Comparison of ENCODE assay signal across 8 mouse cellular contexts in genomic region chr6:48851820-48852491, GRCm38 (mm10). TPM values are rescaled to one million over a fixed set of nuclear protein-coding genes. Genes with fewer than 3 reads are reported as not detected.
DNase-seq lines count a peak whose midpoint lies in the region; TF ChIP-seq lines count a peak whose summit lies in the region.

No protein-coding gene starts in this region.

- H3K27ac ChIP-seq in left cerebral cortex, adult 2 months: no peak overlapping the region

- no peak for DNase-seq in left cerebral cortex, adult 2 months (ENCODE audit: extremely low spot score in 1 of 2, low spot score in 2 of 2)
- DNase-seq in left cerebral cortex, postnatal 14 days (ENCODE audit: low spot score in 2 of 2): no peak
- DNase-seq in heart, adult 8-10 months (ENCODE audit: low spot score): peak; percentile 50
- DNase-seq in kidney, adult 18-20 months: peak; percentile 69
- peak; percentile 68 for DNase-seq in lung, adult 2 months
- peak; percentile 66 for DNase-seq in ovary, postnatal 36 days (ENCODE audit: low spot score)
- no peak for DNase-seq in spleen, adult 18-20 months
- no peak for DNase-seq in thymus, postnatal 25 days

- intact Hi-C loops in left cerebral cortex, adult 2 months (cut with DNase I): loop anchor here (1.0 kb wide), 1 partner anchor 11 kb away; the partner anchor contains the start of gene Tmem176b
- intact Hi-C loops in left cerebral cortex, postnatal 14 days (cut with DNase I): no loop called here

- no peak for TF ChIP-seq CTCF in left cerebral cortex, adult 2 months (IDR thresholded peaks at IDR 0.05)
- TF ChIP-seq CTCF in lung, adult 2 months (IDR thresholded peaks at IDR 0.05; ENCODE audit: insufficient read depth, low read length): no peak

- 6% methylated on average over 29 of the region's 29 CpGs for WGBS in lung, adult 2 months

- H3K4me3 ChIP-seq in left cerebral cortex, adult 2 months: peak overlapping the region; percentile 29
- H3K4me3 ChIP-seq in lung, adult 2 months (replicated peaks; ENCODE audit: extremely low read depth, low read depth, low read length): peak overlapping the region; percentile 60

- H3K4me1 ChIP-seq in lung, adult 2 months (ENCODE audit: control insufficient read depth, insufficient read depth, low read length): no peaks in the 10 kb centered on the region

- TF ChIP-seq POLR2A in lung, adult 2 months (IDR thresholded peaks at IDR 0.05; ENCODE audit: borderline replicate concordance, extremely low read depth, low read depth, low read length): no peak; the same call in 1 of the 2 replicates

RNA-seq across cellular contexts. Expression of gene Tmem176b, which starts 10.7 kb away (rescaled TPM):
- total RNA-seq in left cerebral cortex, adult 2 months (2021): 10 to 100 TPM; 50.5 to 51.6 TPM
- total RNA-seq in left cerebral cortex, postnatal 14 days (2021): 10 to 100 TPM; 45.7 to 47.3 TPM
- total RNA-seq in heart, adult 8-10 months (2022): 10 to 100 TPM; 34.1 to 50.4 (median 41.2) TPM
- 521 and 609 TPM in 2 replicates for polyA plus RNA-seq in lung, adult 2 months (2012; rRNA removed)

RNA-seq across cellular contexts. Expression of gene Tmem176a, which starts 11.2 kb away (rescaled TPM):
- 10 to 100 TPM; 27.9 to 34.0 TPM for total RNA-seq in left cerebral cortex, adult 2 months (2021)
- total RNA-seq in left cerebral cortex, postnatal 14 days (2021): 10 to 100 TPM; 20.4 to 23.8 TPM
- 10 to 100 TPM; 15.0 to 19.3 (median 17.1) TPM for total RNA-seq in heart, adult 8-10 months (2022)
- 254 and 269 TPM in 2 replicates for polyA plus RNA-seq in lung, adult 2 months (2012; rRNA removed)

RNA-seq across cellular contexts. Expression of gene Aoc1, which starts 20.7 kb away (rescaled TPM):
- not detected for total RNA-seq in left cerebral cortex, adult 2 months (2021)
- not detected for total RNA-seq in left cerebral cortex, postnatal 14 days (2021)
- total RNA-seq in heart, adult 8-10 months (2022): not detected
- 4.8 and 8.1 TPM in 2 replicates for polyA plus RNA-seq in lung, adult 2 months (2012; rRNA removed)

Comparison
In these comparisons a context has a peak if more than half of its experiments do, and no peak if none do; other contexts are left out.
1. DNase-seq: peak in heart, adult 8-10 months (single experiment), kidney, adult 18-20 months (single experiment), lung, adult 2 months (single experiment) and ovary, postnatal 36 days (single experiment); none in left cerebral cortex, adult 2 months (0 of 2), left cerebral cortex, postnatal 14 days (0 of 2), spleen, adult 18-20 months (0 of 2) and thymus, postnatal 25 days (single experiment).